Mouse (Mus musculus): ENCODE results near the gene Efemp2. TPM values are rescaled to one million over a fixed set of nuclear protein-coding genes. Genes with fewer than 3 reads are reported as not detected.

The Efemp2 gene
- total and polyA plus RNA-seq, 3 experiments: 10.4 to 17.7 TPM; not detected in 1

GRCm38 (mm10) chr19:5456922-5457745 is 16.6 kb upstream of the Efemp2 start:
- Histone ChIP-seq H3K9ac (ENCODE audit: control insufficient read depth, low read depth, low read length, poor library complexity, severe bottlenecking) (peak overlapping the region; percentile 89), H3K27me3 (ENCODE audit: control insufficient read depth in 1 of 2, insufficient read depth in 2 of 2, low read length in 2 of 2) (no peaks in the 10 kb centered on the region), H3K27ac (ENCODE audit: control insufficient read depth, low read depth, low read length) (peak overlapping the region; percentile 51), H3K4me3 (ENCODE audit: control insufficient read depth in 1 of 2, insufficient read depth in 1 of 2, low read depth in 2 of 2, low read length in 2 of 2) (peak overlapping the region; percentile 77), H3K79me2 (ENCODE audit: control insufficient read depth, insufficient read depth, low read length, poor library complexity) (peaks cover 18% of the 10 kb centered on the region), H3K36me3 (ENCODE audit: control insufficient read depth in 1 of 2, insufficient read depth in 2 of 2, low read length in 2 of 2) (peaks cover 0 to 5% of the 10 kb centered on the region in 2 experiments; a peak in 2 of 4 replicates), H3K9me3 (replicated peaks; ENCODE audit: insufficient read depth, low read length) (no peaks in the 10 kb centered on the region), H3K4me1 (ENCODE audit: control insufficient read depth in 1 of 2, insufficient read depth in 2 of 2, low read length in 2 of 2) (peaks cover 0 to 31% of the 10 kb centered on the region in 2 experiments)
- peak; percentile 96 for DNase-seq (ENCODE audit: low read depth, low spot score)
- no peak for TF ChIP-seq NRF1 (IDR thresholded peaks at IDR 0.05; ENCODE audit: insufficient read depth, low read depth, low read length, poor library complexity, severe bottlenecking)
- no peak for TF ChIP-seq CHD2 (IDR thresholded peaks at IDR 0.05; ENCODE audit: low read length)
- no peak for TF ChIP-seq EP300 (IDR thresholded peaks at IDR 0.05; ENCODE audit: low read depth in 1 of 2, low read length in 2 of 2)
- TF ChIP-seq MAZ (IDR thresholded peaks at IDR 0.05; ENCODE audit: low read depth, low read length): no peak
- TF ChIP-seq NELFE (IDR thresholded peaks at IDR 0.05; ENCODE audit: low read depth, low read length): peak; percentile 87
- no peak for TF ChIP-seq RAD21 (IDR thresholded peaks at IDR 0.05; ENCODE audit: low read depth, low read length)
- no peak for TF ChIP-seq MYB (IDR thresholded peaks at IDR 0.05; ENCODE audit: low read depth, low read length)
- TF ChIP-seq TCF12 (IDR thresholded peaks at IDR 0.05; ENCODE audit: low read depth, low read length): peak; percentile 29; the same call in 1 of the 2 replicates
- TF ChIP-seq POLR2AphosphoS2 (IDR thresholded peaks at IDR 0.05; ENCODE audit: low read length): 0 out of 2 replicates have a peak, but pooled peaks have one; percentile 68
- peak; percentile 76 for TF ChIP-seq ZMIZ1 (IDR thresholded peaks at IDR 0.05; ENCODE audit: low read depth, low read length)
- TF ChIP-seq GATA1 (IDR thresholded peaks at IDR 0.05; ENCODE audit: low read depth, low read length): no peak
- peak; percentile 81 for TF ChIP-seq MAX (IDR thresholded peaks at IDR 0.05; ENCODE audit: low read length)
- TF ChIP-seq USF1 (IDR thresholded peaks at IDR 0.05; ENCODE audit: low read depth, low read length): peak; percentile 67; the same call in 1 of the 2 replicates
- TF ChIP-seq MAFK (IDR thresholded peaks at IDR 0.05; ENCODE audit: borderline replicate concordance, low read depth, low read length): no peak
- no peak for TF ChIP-seq KAT2A (conservative IDR thresholded peaks at IDR 0.05; ENCODE audit: low read depth, low read length)
- TF ChIP-seq CTCF (IDR thresholded peaks at IDR 0.05 in 2 of 3, conservative IDR thresholded peaks at IDR 0.05 in 1 of 3; ENCODE audit: control insufficient read depth in 1 of 3, insufficient read depth in 1 of 3, low read depth in 2 of 3, low read length in 3 of 3, poor library complexity in 1 of 3, severe bottlenecking in 1 of 3): 0 out of 6 replicates have a peak, but pooled peaks of 1 of the 3 experiments have one; percentile 9
- TF ChIP-seq POLR2A (IDR thresholded peaks at IDR 0.05; ENCODE audit: control insufficient read depth in 1 of 2, insufficient read depth in 1 of 2, low read depth in 1 of 2, low read length in 2 of 2, poor library complexity in 1 of 2): peak; percentile 79 to 89
- TF ChIP-seq RCOR1 (IDR thresholded peaks at IDR 0.05; ENCODE audit: low read depth, low read length): no peak
- TF ChIP-seq CHD1 (IDR thresholded peaks at IDR 0.05; ENCODE audit: low read depth, low read length): no peak
- TF ChIP-seq SIN3A (IDR thresholded peaks at IDR 0.05; ENCODE audit: low read length): peak; percentile 66
- TF ChIP-seq ELF1 (IDR thresholded peaks at IDR 0.05; ENCODE audit: low read depth, low read length): peak; percentile 6; the same call in 1 of the 2 replicates
- TF ChIP-seq JUND (IDR thresholded peaks at IDR 0.05; ENCODE audit: low read depth, low read length): no peak
- TF ChIP-seq ZC3H11A (IDR thresholded peaks at IDR 0.05; ENCODE audit: low read depth, low read length): no peak
- TF ChIP-seq TAL1 (IDR thresholded peaks at IDR 0.05; ENCODE audit: low read length): no peak
- no peak for TF ChIP-seq ETS1 (IDR thresholded peaks at IDR 0.05; ENCODE audit: low read depth, low read length)
- no peak for TF ChIP-seq ZNF384 (IDR thresholded peaks at IDR 0.05; ENCODE audit: low read depth, low read length)
- no peak for TF ChIP-seq MEF2A (IDR thresholded peaks at IDR 0.05; ENCODE audit: extremely low read depth, insufficient replicate concordance, low read depth, low read length, poor library complexity, severe bottlenecking)
- TF ChIP-seq MYC (IDR thresholded peaks at IDR 0.05; ENCODE audit: low read depth, low read length): peak; percentile 48; the same call in 1 of the 2 replicates
- peak; percentile 74 for TF ChIP-seq MXI1 (IDR thresholded peaks at IDR 0.05; ENCODE audit: low read depth, low read length)
- 0 out of 2 replicates have a peak, but pooled peaks have one; percentile 35 for TF ChIP-seq TBP (IDR thresholded peaks at IDR 0.05; ENCODE audit: low read depth, low read length)
- no peak for TF ChIP-seq POLR2AphosphoS5 (IDR thresholded peaks at IDR 0.05; ENCODE audit: borderline replicate concordance, low read depth, low read length)
- no peak for TF ChIP-seq GABPA (IDR thresholded peaks at IDR 0.05; ENCODE audit: low read depth, low read length)
- no peak for TF ChIP-seq E2F4 (IDR thresholded peaks at IDR 0.05; ENCODE audit: borderline replicate concordance, low read depth, low read length)
- no peak for TF ChIP-seq HCFC1 (IDR thresholded peaks at IDR 0.05; ENCODE audit: low read depth, low read length)
- no peak for TF ChIP-seq BHLHE40 (IDR thresholded peaks at IDR 0.05; ENCODE audit: borderline replicate concordance, low read depth, low read length)
- no peak for TF ChIP-seq USF2 (IDR thresholded peaks at IDR 0.05; ENCODE audit: borderline replicate concordance in 1 of 2, insufficient read depth in 1 of 2, low read depth in 1 of 2, low read length in 2 of 2)
